Mouse (Mus musculus) bone marrow, adult 2 months (tissue): Measurements from ENCODE around the gene Aldh3b3.
"Not testable (repeated sequence)": the region's sequence is repeated elsewhere in the genome, so short reads cannot be mapped to it uniquely, and the experiment has no call there.

ENCODE experiments used
- CTCF ChIP-seq: fragments of 200-500 bp; IDR thresholded peaks from 2 replicates; pipeline ENCODE4 v1.5.1; 2011; ENCODE audit warnings: low read length, control low read depth; ENCODE audit not compliant: control insufficient read depth, insufficient read depth
- POLR2A ChIP-seq: fragments of 200-500 bp; IDR thresholded peaks from 2 replicates; pipeline ENCODE4 v1.6.1; 2011; ENCODE audit warnings: low read depth, mild to moderate bottlenecking, control low read depth, low read length, borderline replicate concordance; ENCODE audit not compliant: control insufficient read depth

GRCm38 (mm10) chr19:3961805-3962204 lies 3.4 kb downstream of the Aldh3b3 start:
- not testable (repeated sequence) for TF ChIP-seq POLR2A, CTCF
